Mouse (Mus musculus): ENCODE results near the gene Serpinb8. TPM values are rescaled to one million over a fixed set of nuclear protein-coding genes. Genes with fewer than 3 reads are reported as not detected.

The Serpinb8 gene
- polyA plus RNA-seq, 1 experiment from 2014 or later = 0.41 TPM

GRCm38 (mm10) chr1:107584932-107585331, 4.9 kb upstream of the Serpinb8 start:
- H3K4me1 ChIP-seq (replicated peaks; ENCODE audit: control insufficient read depth, insufficient read depth, low read length) = no peaks in the 10 kb centered on the region
- H3K4me2 ChIP-seq (replicated peaks) = no peak overlapping the region
- DNase-seq (ENCODE audit: low spot score) = no peak
- 58% methylated on average over 3 of the region's 3 CpGs for WGBS
- no peak overlapping the region for H3K9ac ChIP-seq
- H3K27me3 ChIP-seq (ENCODE audit: control insufficient read depth, insufficient read depth, low read length) = no peaks in the 10 kb centered on the region
- ATAC-seq (ENCODE audit: low FRiP score) = peak; percentile 70
- H3K9me3 ChIP-seq (ENCODE audit: control insufficient read depth, low read length) = no peaks in the 10 kb centered on the region
- no peak overlapping the region for H3K4me3 ChIP-seq (replicated peaks; ENCODE audit: low read length)
- no peaks in the 10 kb centered on the region for H3K36me3 ChIP-seq (replicated peaks; ENCODE audit: control insufficient read depth, insufficient read depth)
- no peak overlapping the region for H3K27ac ChIP-seq

GRCm38 (mm10) chr1:107586196-107586595, 3.6 kb upstream of the Serpinb8 start:
- WGBS = 87% methylated on average over 3 of the region's 3 CpGs
- Histone ChIP-seq H3K4me1 (replicated peaks; ENCODE audit: control insufficient read depth, insufficient read depth, low read length) (no peaks in the 10 kb centered on the region), H3K27ac (no peak overlapping the region), H3K4me3 (replicated peaks; ENCODE audit: low read length) (no peak overlapping the region), H3K9ac (no peak overlapping the region), H3K27me3 (ENCODE audit: control insufficient read depth, insufficient read depth, low read length) (no peaks in the 10 kb centered on the region), H3K36me3 (replicated peaks; ENCODE audit: control insufficient read depth, insufficient read depth) (no peaks in the 10 kb centered on the region), H3K4me2 (replicated peaks) (no peak overlapping the region), H3K9me3 (ENCODE audit: control insufficient read depth, low read length) (no peaks in the 10 kb centered on the region)
- DNase-seq (ENCODE audit: low spot score) = no peak
- ATAC-seq (ENCODE audit: low FRiP score) = no peak

GRCm38 (mm10) chr1:107588206-107588605, 1.6 kb upstream of the Serpinb8 start:
- Histone ChIP-seq H3K4me1 (replicated peaks; ENCODE audit: control insufficient read depth, insufficient read depth, low read length) (no peaks in the 10 kb centered on the region), H3K4me2 (replicated peaks) (no peak overlapping the region), H3K27ac (no peak overlapping the region), H3K9me3 (ENCODE audit: control insufficient read depth, low read length) (no peaks in the 10 kb centered on the region), H3K36me3 (replicated peaks; ENCODE audit: control insufficient read depth, insufficient read depth) (no peaks in the 10 kb centered on the region), H3K9ac (no peak overlapping the region), H3K4me3 (replicated peaks; ENCODE audit: low read length) (no peak overlapping the region), H3K27me3 (ENCODE audit: control insufficient read depth, insufficient read depth, low read length) (no peaks in the 10 kb centered on the region)
- DNase-seq (ENCODE audit: low spot score) = no peak
- no peak for ATAC-seq (ENCODE audit: low FRiP score)

- Histone ChIP-seq H3K4me2 (replicated peaks) (no peak overlapping the region), H3K9me3 (ENCODE audit: control insufficient read depth, low read length) (no peaks in the 10 kb centered on the region), H3K27ac (no peak overlapping the region), H3K36me3 (replicated peaks; ENCODE audit: control insufficient read depth, insufficient read depth) (no peaks in the 10 kb centered on the region), H3K4me1 (replicated peaks; ENCODE audit: control insufficient read depth, insufficient read depth, low read length) (no peaks in the 10 kb centered on the region), H3K4me3 (replicated peaks; ENCODE audit: low read length) (no peak overlapping the region), H3K27me3 (ENCODE audit: control insufficient read depth, insufficient read depth, low read length) (no peaks in the 10 kb centered on the region), H3K9ac (no peak overlapping the region)
- DNase-seq (ENCODE audit: low spot score) (no peak), ATAC-seq (ENCODE audit: low FRiP score) (no peak)
- 15% methylated on average over 1 of the region's 1 CpGs for WGBS
Measured at GRCm38 (mm10) chr1:107588642-107589041, 1.2 kb upstream of the Serpinb8 start.

GRCm38 (mm10) chr1:107592644-107593043, 2.8 kb downstream of the Serpinb8 start:
- no peak overlapping the region for H3K4me2 ChIP-seq (replicated peaks)
- H3K9me3 ChIP-seq (ENCODE audit: control insufficient read depth, low read length) = no peaks in the 10 kb centered on the region
- H3K4me1 ChIP-seq (replicated peaks; ENCODE audit: control insufficient read depth, insufficient read depth, low read length) = no peaks in the 10 kb centered on the region
- DNase-seq (ENCODE audit: low spot score) (no peak), ATAC-seq (ENCODE audit: low FRiP score) (no peak)
- no peaks in the 10 kb centered on the region for H3K36me3 ChIP-seq (replicated peaks; ENCODE audit: control insufficient read depth, insufficient read depth)
- H3K4me3 ChIP-seq (replicated peaks; ENCODE audit: low read length) = no peak overlapping the region
- no peak overlapping the region for H3K9ac ChIP-seq
- H3K27ac ChIP-seq = no peak overlapping the region
- no peaks in the 10 kb centered on the region for H3K27me3 ChIP-seq (ENCODE audit: control insufficient read depth, insufficient read depth, low read length)
- WGBS = 66% methylated on average over 3 of the region's 3 CpGs

- H3K4me3 ChIP-seq (replicated peaks; ENCODE audit: low read length) = no peak overlapping the region
- no peak for ATAC-seq (ENCODE audit: low FRiP score)
- H3K4me1 ChIP-seq (replicated peaks; ENCODE audit: control insufficient read depth, insufficient read depth, low read length) = no peaks in the 10 kb centered on the region
- no peak for DNase-seq (ENCODE audit: low spot score)
- H3K9me3 ChIP-seq (ENCODE audit: control insufficient read depth, low read length) = no peaks in the 10 kb centered on the region
- H3K9ac ChIP-seq = no peak overlapping the region
- 81% methylated on average over 2 of the region's 2 CpGs for WGBS
- H3K4me2 ChIP-seq (replicated peaks) = no peak overlapping the region
- H3K27ac ChIP-seq = no peak overlapping the region
- no peaks in the 10 kb centered on the region for H3K27me3 ChIP-seq (ENCODE audit: control insufficient read depth, insufficient read depth, low read length)
- no peaks in the 10 kb centered on the region for H3K36me3 ChIP-seq (replicated peaks; ENCODE audit: control insufficient read depth, insufficient read depth)
Measured at GRCm38 (mm10) chr1:107593469-107593868, 3.7 kb downstream of the Serpinb8 start.

GRCm38 (mm10) chr1:107596874-107597273, 7.1 kb downstream of the Serpinb8 start:
- Histone ChIP-seq H3K36me3 (replicated peaks; ENCODE audit: control insufficient read depth, insufficient read depth) (no peaks in the 10 kb centered on the region), H3K27ac (no peak overlapping the region), H3K4me2 (replicated peaks) (no peak overlapping the region), H3K4me3 (replicated peaks; ENCODE audit: low read length) (no peak overlapping the region), H3K9me3 (ENCODE audit: control insufficient read depth, low read length) (no peaks in the 10 kb centered on the region), H3K9ac (no peak overlapping the region), H3K27me3 (ENCODE audit: control insufficient read depth, insufficient read depth, low read length) (no peaks in the 10 kb centered on the region), H3K4me1 (replicated peaks; ENCODE audit: control insufficient read depth, insufficient read depth, low read length) (no peaks in the 10 kb centered on the region)
- ATAC-seq (ENCODE audit: low FRiP score) = no peak
- DNase-seq (ENCODE audit: low spot score) = no peak

GRCm38 (mm10) chr1:107598476-107598875, 8.7 kb downstream of the Serpinb8 start:
- no peaks in the 10 kb centered on the region for H3K9me3 ChIP-seq (ENCODE audit: control insufficient read depth, low read length)
- no peak overlapping the region for H3K4me3 ChIP-seq (replicated peaks; ENCODE audit: low read length)
- no peak overlapping the region for H3K27ac ChIP-seq
- H3K27me3 ChIP-seq (ENCODE audit: control insufficient read depth, insufficient read depth, low read length) = no peaks in the 10 kb centered on the region
- ATAC-seq (ENCODE audit: low FRiP score) (no peak), DNase-seq (ENCODE audit: low spot score) (peak; percentile 44)
- no peak overlapping the region for H3K4me2 ChIP-seq (replicated peaks)
- H3K4me1 ChIP-seq (replicated peaks; ENCODE audit: control insufficient read depth, insufficient read depth, low read length) = no peaks in the 10 kb centered on the region
- H3K36me3 ChIP-seq (replicated peaks; ENCODE audit: control insufficient read depth, insufficient read depth) = no peaks in the 10 kb centered on the region
- H3K9ac ChIP-seq = no peak overlapping the region

- 59% methylated on average over 1 of the region's 1 CpGs for WGBS
- Histone ChIP-seq H3K4me3 (replicated peaks; ENCODE audit: low read length) (no peak overlapping the region), H3K4me1 (replicated peaks; ENCODE audit: control insufficient read depth, insufficient read depth, low read length) (no peaks in the 10 kb centered on the region), H3K4me2 (replicated peaks) (no peak overlapping the region), H3K9ac (no peak overlapping the region), H3K27ac (no peak overlapping the region), H3K36me3 (replicated peaks; ENCODE audit: control insufficient read depth, insufficient read depth) (no peaks in the 10 kb centered on the region), H3K9me3 (ENCODE audit: control insufficient read depth, low read length) (no peaks in the 10 kb centered on the region), H3K27me3 (ENCODE audit: control insufficient read depth, insufficient read depth, low read length) (no peaks in the 10 kb centered on the region)
- ATAC-seq (ENCODE audit: low FRiP score) = no peak
- DNase-seq (ENCODE audit: low spot score) = no peak
Measured at GRCm38 (mm10) chr1:107608942-107609341, 19.1 kb downstream of the Serpinb8 start.

GRCm38 (mm10) chr1:107614087-107614486, 24.3 kb downstream of the Serpinb8 start:
- Histone ChIP-seq H3K4me2 (replicated peaks) (no peak overlapping the region), H3K4me3 (replicated peaks; ENCODE audit: low read length) (no peak overlapping the region), H3K9ac (no peak overlapping the region), H3K27me3 (ENCODE audit: control insufficient read depth, insufficient read depth, low read length) (no peaks in the 10 kb centered on the region), H3K27ac (no peak overlapping the region), H3K9me3 (ENCODE audit: control insufficient read depth, low read length) (no peaks in the 10 kb centered on the region), H3K36me3 (replicated peaks; ENCODE audit: control insufficient read depth, insufficient read depth) (no peaks in the 10 kb centered on the region), H3K4me1 (replicated peaks; ENCODE audit: control insufficient read depth, insufficient read depth, low read length) (no peaks in the 10 kb centered on the region)
- ATAC-seq (ENCODE audit: low FRiP score) (no peak), DNase-seq (ENCODE audit: low spot score) (no peak)
- WGBS = 91% methylated on average over 2 of the region's 2 CpGs

Measured in hindbrain, embryonic 14.5 days (tissue).